Mouse (Mus musculus): ENCODE results near the gene Zfp729b. TPM values are rescaled to one million over a fixed set of nuclear protein-coding genes. Genes with fewer than 3 reads are reported as not detected.

Zfp729b gene
- polyA plus RNA-seq (2015; fragmentation: Nextera tagmentation; extraction: Ambion mirVana) = 5.2 and 6.7 TPM in 2 replicates

- Histone ChIP-seq H3K9me3 (no peaks in the 10 kb centered on the region), H3K27me3 (no peaks in the 10 kb centered on the region), H3K36me3 (0 out of 2 replicates have a peak, but pooled peaks cover 2% of the 10 kb centered on the region), H3K4me1 (peaks cover 9% of the 10 kb centered on the region), H3K4me3 (peak within 1 kb of the TSS; percentile 89), H3K27ac (replicated peaks) (peak within 1 kb of the TSS; percentile 69), H3K4me2 (replicated peaks) (peak within 1 kb of the TSS; percentile 72), H3K9ac (replicated peaks) (peak within 1 kb of the TSS; percentile 71)
- peak; percentile 97 for ATAC-seq (replicated peaks)
- WGBS = 2% methylated on average over 20 of the region's 20 CpGs
Measured at GRCm38 (mm10) chr13:67609066-67609876, at the start of gene Zfp729b. Gene Zfp729b (minus strand): TSS chr13:67609707.

- Histone ChIP-seq H3K4me3 (no peak overlapping the region), H3K36me3 (no peaks in the 10 kb centered on the region), H3K9ac (replicated peaks) (no peak overlapping the region), H3K4me1 (no peaks in the 10 kb centered on the region), H3K9me3 (no peaks in the 10 kb centered on the region), H3K27me3 (no peaks in the 10 kb centered on the region), H3K27ac (replicated peaks) (no peak overlapping the region), H3K4me2 (replicated peaks) (no peak overlapping the region)
- 22% methylated on average over 3 of the region's 3 CpGs for WGBS
- ATAC-seq (replicated peaks) = no peak
Measured at GRCm38 (mm10) chr13:67652496-67652895, 43.0 kb upstream of the Zfp729b start.

DNA sequence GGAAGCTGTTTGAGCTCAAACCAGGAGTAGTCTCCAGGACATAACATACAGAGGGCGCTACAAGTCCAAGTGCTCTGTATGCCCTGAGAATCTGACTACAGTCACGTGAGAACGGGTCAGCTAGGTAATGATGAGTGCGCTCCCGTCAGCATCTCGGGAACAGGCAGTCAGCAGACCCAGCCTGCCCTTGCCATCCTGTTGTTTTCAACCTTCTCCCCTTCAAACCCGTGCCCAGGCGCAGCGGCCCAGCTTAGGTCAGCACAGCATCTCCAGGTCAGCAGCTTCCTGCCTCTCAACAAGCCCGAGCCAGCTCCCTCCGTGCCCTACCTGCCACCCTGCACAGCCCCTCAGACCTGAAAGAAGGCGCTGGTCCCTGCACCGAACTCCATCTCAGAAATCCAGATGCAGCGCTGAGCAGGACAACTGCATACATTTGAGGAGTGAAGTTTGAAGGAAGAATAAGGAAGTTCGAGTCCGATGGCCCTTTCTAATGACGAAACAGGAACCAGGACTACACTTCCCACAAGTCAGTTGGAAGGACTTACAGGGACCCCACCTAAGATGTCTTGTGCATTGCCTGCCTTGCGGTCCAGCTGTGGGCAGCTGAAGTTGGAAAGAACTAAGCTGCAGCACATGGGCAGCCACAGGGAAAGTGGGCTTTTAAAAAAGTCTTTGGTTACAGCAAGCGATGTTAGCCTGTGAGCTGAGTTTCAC lies 27.9 kb upstream of the Zfp729b start, which contains the start of the genes Gm49345 and Zfp729a:
Gm49345 (minus strand) TSS at position 476 of the 714 bp plus-strand sequence.
Zfp729a (minus strand) TSS at position 498 of the 714 bp plus-strand sequence.
- peak within 1 kb of the TSS; percentile 72 for H3K9ac ChIP-seq (replicated peaks)
- H3K4me3 ChIP-seq = peak within 1 kb of the TSS; percentile 86
- peak within 1 kb of the TSS; percentile 14; the same call in 1 of the 2 replicates for H3K27ac ChIP-seq (replicated peaks)
- no peaks in the 10 kb centered on the region for H3K27me3 ChIP-seq
- ATAC-seq (replicated peaks) = peak; percentile 99
- no peaks in the 10 kb centered on the region for H3K9me3 ChIP-seq
- peaks cover 9% of the 10 kb centered on the region; the same call in 1 of the 2 replicates for H3K4me1 ChIP-seq
- no peaks in the 10 kb centered on the region for H3K36me3 ChIP-seq
- H3K4me2 ChIP-seq (replicated peaks) = peak within 1 kb of the TSS; percentile 72
- WGBS = under 1% methylated on average over 19 of the region's 19 CpGs

GRCm38 (mm10) chr13:67610108-67610507 lies 601 bp upstream of the Zfp729b start:
- H3K4me3 ChIP-seq = no peak overlapping the region

DNA sequence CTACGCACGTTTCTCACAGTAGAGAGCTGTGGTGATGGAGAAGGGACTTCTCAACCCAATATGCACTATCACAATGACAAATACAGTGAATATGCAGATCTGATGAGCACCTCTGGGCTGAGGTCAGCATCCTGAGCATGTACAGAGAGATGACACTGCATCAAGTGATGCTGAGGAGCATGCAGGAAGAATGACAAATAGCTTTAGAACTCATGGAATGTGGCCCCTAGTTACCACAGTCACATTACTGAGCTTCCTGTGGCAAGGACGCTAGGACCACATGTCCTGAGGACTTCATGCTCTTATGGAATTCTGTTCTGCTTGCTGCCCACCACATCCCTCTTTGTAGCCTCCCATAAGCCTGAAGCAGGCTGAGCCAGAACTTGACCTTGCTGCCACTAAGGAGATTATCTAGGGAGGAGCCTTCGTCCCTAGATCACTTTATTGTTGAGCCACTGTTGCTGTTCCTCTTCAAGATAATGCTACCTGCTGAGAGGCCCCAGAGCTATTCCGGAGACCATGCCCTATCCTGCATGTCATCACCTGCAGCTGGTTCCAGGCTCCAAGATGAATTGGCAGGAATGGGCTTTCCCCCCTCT lies 36.8 kb downstream of the Zfp729b start:
- ATAC-seq (replicated peaks) = no peak
- Histone ChIP-seq H3K4me3 (no peak overlapping the region), H3K27me3 (no peaks in the 10 kb centered on the region), H3K27ac (replicated peaks) (no peak overlapping the region), H3K36me3 (no peaks in the 10 kb centered on the region), H3K9ac (replicated peaks) (no peak overlapping the region), H3K4me2 (replicated peaks) (no peak overlapping the region), H3K9me3 (no peaks in the 10 kb centered on the region), H3K4me1 (no peaks in the 10 kb centered on the region)
- 68% methylated on average over 5 of the region's 5 CpGs for WGBS

More at GRCm38 (mm10) chr13:67610108-67610507, 601 bp upstream of the Zfp729b start:
- peaks cover 9% of the 10 kb centered on the region for H3K4me1 ChIP-seq
- no peak overlapping the region for H3K27ac ChIP-seq (replicated peaks)
- H3K4me2 ChIP-seq (replicated peaks) = no peak overlapping the region
- H3K27me3 ChIP-seq = no peaks in the 10 kb centered on the region
- H3K9ac ChIP-seq (replicated peaks) = no peak overlapping the region
- H3K9me3 ChIP-seq = no peaks in the 10 kb centered on the region
- H3K36me3 ChIP-seq = 0 out of 2 replicates have a peak, but pooled peaks cover 2% of the 10 kb centered on the region
- ATAC-seq (replicated peaks) = no peak
- WGBS = 90% methylated on average over 4 of the region's 4 CpGs

- H3K9me3 ChIP-seq = no peaks in the 10 kb centered on the region
- H3K27me3 ChIP-seq = no peaks in the 10 kb centered on the region
- peak within 1 kb of the TSS; percentile 70 for H3K4me2 ChIP-seq (replicated peaks)
- WGBS = 82% methylated on average over 4 of the region's 4 CpGs
- no peaks in the 10 kb centered on the region for H3K36me3 ChIP-seq
- H3K9ac ChIP-seq (replicated peaks) = peak within 1 kb of the TSS; percentile 77
- H3K4me3 ChIP-seq = peak within 1 kb of the TSS; percentile 81
- ATAC-seq (replicated peaks) = no peak
- H3K27ac ChIP-seq (replicated peaks) = peak within 1 kb of the TSS; percentile 76
- peaks cover 23% of the 10 kb centered on the region for H3K4me1 ChIP-seq
Measured at GRCm38 (mm10) chr13:67553730-67554129, 55.8 kb downstream of the Zfp729b start, which contains the start of gene Zfp748. Gene Zfp748 (minus strand): TSS chr13:67553830.

- Histone ChIP-seq H3K27me3 (no peaks in the 10 kb centered on the region), H3K4me2 (replicated peaks) (peak overlapping the region; percentile 70), H3K4me1 (peaks cover 23% of the 10 kb centered on the region), H3K27ac (replicated peaks) (peak overlapping the region; percentile 76), H3K36me3 (no peaks in the 10 kb centered on the region), H3K9me3 (no peaks in the 10 kb centered on the region), H3K9ac (replicated peaks) (peak overlapping the region; percentile 77), H3K4me3 (peak overlapping the region; percentile 81)
- WGBS = 1% methylated on average over 43 of the region's 44 CpGs
- peak; percentile 99 for ATAC-seq (replicated peaks)
Measured at GRCm38 (mm10) chr13:67552505-67553346, 56.8 kb downstream of the Zfp729b start.

- ATAC-seq (replicated peaks) = no peak
- no peaks in the 10 kb centered on the region for H3K27me3 ChIP-seq
- H3K27ac ChIP-seq (replicated peaks) = no peak overlapping the region
- H3K36me3 ChIP-seq = peaks cover 46% of the 10 kb centered on the region
- no peaks in the 10 kb centered on the region for H3K9me3 ChIP-seq
- WGBS = 85% methylated on average over 1 of the region's 1 CpGs
- H3K4me3 ChIP-seq = no peak overlapping the region
- H3K9ac ChIP-seq (replicated peaks) = no peak overlapping the region
- 0 out of 2 replicates have a peak, but pooled peaks cover 4% of the 10 kb centered on the region for H3K4me1 ChIP-seq
- no peak overlapping the region for H3K4me2 ChIP-seq (replicated peaks)
Measured at GRCm38 (mm10) chr13:67545941-67546340, 63.6 kb downstream of the Zfp729b start.

Other genes starting within 250 kb of the Zfp729b start
- gene Gm28044, start 249.2 kb downstream of the Zfp729b start, polyA plus RNA-seq (2015; fragmentation: Nextera tagmentation; extraction: Ambion mirVana) = 1.3 TPM in 1 of 2 replicates, not detected in the other
- 0.64 and 0.72 TPM in 2 replicates for gene Zfp953, start 249.1 kb downstream of the Zfp729b start, polyA plus RNA-seq (2015; fragmentation: Nextera tagmentation; extraction: Ambion mirVana)
- gene Gm28041, start 234.0 kb downstream of the Zfp729b start, polyA plus RNA-seq (2015; fragmentation: Nextera tagmentation; extraction: Ambion mirVana) = not detected in 2 replicates
- gene Zfp456, start 233.9 kb downstream of the Zfp729b start, polyA plus RNA-seq (2015; fragmentation: Nextera tagmentation; extraction: Ambion mirVana) = 0.61 and 0.65 TPM in 2 replicates
- 4.6 and 4.7 TPM in 2 replicates for gene Zfp429, start 209.9 kb downstream of the Zfp729b start, polyA plus RNA-seq (2015; fragmentation: Nextera tagmentation; extraction: Ambion mirVana)
- gene Zfp459, start 188.3 kb downstream of the Zfp729b start, polyA plus RNA-seq (2015; fragmentation: Nextera tagmentation; extraction: Ambion mirVana) = 1.3 and 1.8 TPM in 2 replicates
- 7.3 and 7.5 TPM in 2 replicates for gene Zfp874a, start 158.1 kb downstream of the Zfp729b start, polyA plus RNA-seq (2015; fragmentation: Nextera tagmentation; extraction: Ambion mirVana)
- gene Zfp874b, start 125.4 kb downstream of the Zfp729b start, polyA plus RNA-seq (2015; fragmentation: Nextera tagmentation; extraction: Ambion mirVana) = 3.3 and 3.9 TPM in 2 replicates
- gene Zfp58, start 109.2 kb downstream of the Zfp729b start, polyA plus RNA-seq (2015; fragmentation: Nextera tagmentation; extraction: Ambion mirVana) = 12.3 and 12.6 TPM in 2 replicates
- 0.59 TPM in 1 of 2 replicates, not detected in the other for gene Gm26965, start 83.6 kb downstream of the Zfp729b start, polyA plus RNA-seq (2015; fragmentation: Nextera tagmentation; extraction: Ambion mirVana)
- gene Zfp87, start 83.5 kb downstream of the Zfp729b start, polyA plus RNA-seq (2015; fragmentation: Nextera tagmentation; extraction: Ambion mirVana) = 42.8 and 43.6 TPM in 2 replicates
- gene Zfp748, start 55.9 kb downstream of the Zfp729b start, polyA plus RNA-seq (2015; fragmentation: Nextera tagmentation; extraction: Ambion mirVana) = 15.3 and 16.2 TPM in 2 replicates
- gene Gm49345, start 28.1 kb upstream of the Zfp729b start, polyA plus RNA-seq (2015; fragmentation: Nextera tagmentation; extraction: Ambion mirVana) = 0.17 and 0.46 TPM in 2 replicates
- gene Zfp729a, start 28.1 kb upstream of the Zfp729b start, polyA plus RNA-seq (2015; fragmentation: Nextera tagmentation; extraction: Ambion mirVana) = 3.5 and 4.1 TPM in 2 replicates
- 16.2 and 21.1 TPM in 2 replicates for gene Zfp738, start 77.4 kb upstream of the Zfp729b start, polyA plus RNA-seq (2015; fragmentation: Nextera tagmentation; extraction: Ambion mirVana)
- 11.9 and 13.2 TPM in 2 replicates for gene Zfp65, start 119.5 kb upstream of the Zfp729b start, polyA plus RNA-seq (2015; fragmentation: Nextera tagmentation; extraction: Ambion mirVana)
- 7.1 and 8.6 TPM in 2 replicates for gene Zfp85, start 145.5 kb upstream of the Zfp729b start, polyA plus RNA-seq (2015; fragmentation: Nextera tagmentation; extraction: Ambion mirVana)
- 2.8 and 3.5 TPM in 2 replicates for gene Zfp493, start 170.0 kb upstream of the Zfp729b start, polyA plus RNA-seq (2015; fragmentation: Nextera tagmentation; extraction: Ambion mirVana)
- gene Zfp273, start 204.0 kb upstream of the Zfp729b start, polyA plus RNA-seq (2015; fragmentation: Nextera tagmentation; extraction: Ambion mirVana) = 13.9 and 14.0 TPM in 2 replicates
- 4.6 and 5.2 TPM in 2 replicates for gene Gm10037, start 221.4 kb upstream of the Zfp729b start, polyA plus RNA-seq (2015; fragmentation: Nextera tagmentation; extraction: Ambion mirVana)